Mouse (Mus musculus) cerebellum, adult 2 months (tissue): ENCODE data around the gene Serpina3a.

ENCODE experiments used
- CTCF ChIP-seq: fragments of 200-500 bp; IDR thresholded peaks from 2 replicates; pipeline ENCODE4 v1.5.1; 2011; ENCODE audit warnings: low read depth, mild to moderate bottlenecking, control low read depth, low read length, moderate library complexity, borderline replicate concordance; ENCODE audit not compliant: insufficient read depth
- POLR2A ChIP-seq: fragments of 200-500 bp; IDR thresholded peaks from 2 replicates; pipeline ENCODE4 v1.6.1; 2011; ENCODE audit warnings: low read length, control low read depth, borderline replicate concordance; ENCODE audit not compliant: insufficient read depth

- no peak for TF ChIP-seq CTCF
- no peak for TF ChIP-seq POLR2A
These were observed 18.5 kb downstream of the Serpina3a start for GRCm38 (mm10) chr12:104131041-104131440.
